Mouse (Mus musculus) left cerebral cortex, adult 2 months (tissue): ENCODE results near the gene Gprc5d. TPM values are rescaled to one million over a fixed set of nuclear protein-coding genes. Genes with fewer than 3 reads are reported as not detected.

Experiments
- DNase-seq, 2 experiments: peaks; one replicate each; pipeline ENCODE4 v3.0.0; 2021 to 2022; ENCODE audit warnings: low spot score in 2 of 2, mixed read lengths in 1 of 2; ENCODE audit errors: extremely low spot score in 1 of 2
- H3K27ac ChIP-seq: fragments of 200-600 bp; 2 replicates; pipeline ENCODE4 v1.8.1; 2022
- H3K4me3 ChIP-seq: fragments of 200-600 bp; 2 replicates; pipeline ENCODE4 v1.8.1; 2022
- CTCF ChIP-seq: fragments of 200-600 bp; IDR thresholded peaks from 2 replicates; pipeline ENCODE4 v1.8.1; 2022; ENCODE audit warnings: antibody characterized with exemption, mild to moderate bottlenecking, moderate library complexity
- intact Hi-C: fragments of 180-260 bp; cut with DNase I; formaldehyde crosslinking; loops from one replicate; pipeline ENCODE4 v1.15.1; 2025
- total RNA-seq, 2 experiments: library from RNA; stranded (reverse); gene quantifications; 2 replicates each; pipeline ENCODE4 v1.2.3; 2021

Gene Gprc5d
- total RNA-seq, 2 experiments from 2014 or later: 0.26 TPM; not detected in 1

GRCm38 (mm10) chr6:135133486-135133885 is 15.4 kb upstream of the Gprc5d start:
- intact Hi-C loops: no loop called here

GRCm38 (mm10) chr6:135133086-135133485 is 15.0 kb upstream of the Gprc5d start:
- DNase-seq: no peak
- Histone ChIP-seq H3K4me3 (no peak overlapping the region), H3K27ac (no peak overlapping the region)
- intact Hi-C loops: no loop called here
- no peak for TF ChIP-seq CTCF

More at GRCm38 (mm10) chr6:135133486-135133885, 15.4 kb upstream of the Gprc5d start:
- TF ChIP-seq CTCF: no peak
- H3K4me3 ChIP-seq: no peak overlapping the region
- DNase-seq: peak in 1 of 2 experiments; percentile 44
- H3K27ac ChIP-seq: no peak overlapping the region

- intact Hi-C loops: no loop called here
- Histone ChIP-seq H3K4me3 (no peak overlapping the region), H3K27ac (no peak overlapping the region)
- no peak for DNase-seq
- no peak for TF ChIP-seq CTCF
These were observed 6.8 kb upstream of the Gprc5d start for GRCm38 (mm10) chr6:135124755-135125380.

GRCm38 (mm10) chr6:135116479-135116878 is 1.6 kb downstream of the Gprc5d start:
- intact Hi-C loops: no loop called here
- DNase-seq: no peak
- H3K27ac ChIP-seq: no peak overlapping the region
- no peak for TF ChIP-seq CTCF
- no peak overlapping the region for H3K4me3 ChIP-seq

- intact Hi-C loops: no loop called here
These were observed 5.0 kb downstream of the Gprc5d start for GRCm38 (mm10) chr6:135113114-135113436.

GRCm38 (mm10) chr6:135112411-135113113 is 5.5 kb downstream of the Gprc5d start:
- TF ChIP-seq CTCF: no peak
- no peak for DNase-seq
- H3K4me3 ChIP-seq: no peak overlapping the region
- intact Hi-C loops: no loop called here
- no peak overlapping the region for H3K27ac ChIP-seq

More at GRCm38 (mm10) chr6:135113114-135113436, 5.0 kb downstream of the Gprc5d start:
- H3K4me3 ChIP-seq: no peak overlapping the region
- no peak for DNase-seq
- no peak for TF ChIP-seq CTCF
- H3K27ac ChIP-seq: no peak overlapping the region

- Histone ChIP-seq H3K27ac (no peak overlapping the region), H3K4me3 (no peak overlapping the region)
- intact Hi-C loops: loop anchor here (2.0 kb wide), 1 partner anchor 14 kb away; no protein-coding TSS in a partner anchor
- no peak for TF ChIP-seq CTCF
- DNase-seq: no peak
These were observed 11.1 kb downstream of the Gprc5d start for GRCm38 (mm10) chr6:135107014-135107413.

GRCm38 (mm10) chr6:135102736-135103303 is 15.3 kb downstream of the Gprc5d start:
- H3K27ac ChIP-seq: no peak overlapping the region
- H3K4me3 ChIP-seq: no peak overlapping the region
- intact Hi-C loops: no loop called here
- no peak for DNase-seq
- TF ChIP-seq CTCF: no peak

- DNase-seq: no peak
- H3K4me3 ChIP-seq: no peak overlapping the region
- no peak for TF ChIP-seq CTCF
- H3K27ac ChIP-seq: no peak overlapping the region
- intact Hi-C loops: no loop called here
These were observed 17.2 kb downstream of the Gprc5d start for GRCm38 (mm10) chr6:135100787-135101472.

GRCm38 (mm10) chr6:135092798-135093470 is 25.1 kb downstream of the Gprc5d start:
- intact Hi-C loops: loop anchor here (2.0 to 5.0 kb wide), 3 partner anchors 14 to 769 kb away; no protein-coding TSS in a partner anchor
- Histone ChIP-seq H3K27ac (peak overlapping the region; percentile 82), H3K4me3 (no peak overlapping the region)
- no peak for TF ChIP-seq CTCF
- peak; percentile 26 to 49 for DNase-seq

GRCm38 (mm10) chr6:135090661-135091060 is 27.4 kb downstream of the Gprc5d start:
- Histone ChIP-seq H3K27ac (no peak overlapping the region), H3K4me3 (no peak overlapping the region)
- TF ChIP-seq CTCF: no peak
- DNase-seq: no peak
- intact Hi-C loops: loop anchor here (5.0 kb wide), 1 partner anchor 772 kb away; no protein-coding TSS in a partner anchor
